Mouse (Mus musculus) hindbrain, postnatal 0 days (tissue): Measurements from ENCODE around the gene Gpr26. TPM values are rescaled to one million over a fixed set of nuclear protein-coding genes. Genes with fewer than 3 reads are reported as not detected.

Source experiments
- ATAC-seq: fragments of 200-750 bp; cut with Nextera tagmentation; 2 replicates; pipeline ENCODE4 v1.8.0; 2017; ENCODE audit warnings: mild to moderate bottlenecking, moderate TSS enrichment, moderate library complexity
- DNase-seq: peaks from one replicate; pipeline ENCODE4 v3.0.0-alpha.2; 2015; ENCODE audit warnings: low spot score
- H3K27ac ChIP-seq: fragments of 300-500 bp; sonication (generic); 2 replicates; pipeline ENCODE4 v1.5.1; 2014; ENCODE audit warnings: mild to moderate bottlenecking
- H3K27me3 ChIP-seq: fragments of 300-500 bp; sonication (generic); 2 replicates; pipeline ENCODE4 v1.6.1; 2014; ENCODE audit warnings: low read length, mixed read lengths; ENCODE audit not compliant: insufficient read depth
- H3K36me3 ChIP-seq: fragments of 300-500 bp; sonication (generic); 2 replicates; pipeline ENCODE4 v1.6.1; 2014; ENCODE audit warnings: low read length, mixed read lengths; ENCODE audit not compliant: insufficient read depth
- H3K4me1 ChIP-seq: fragments of 300-500 bp; sonication (generic); 2 replicates; pipeline ENCODE4 v1.6.1; 2014; ENCODE audit warnings: antibody characterized with exemption, low read length, mixed read lengths; ENCODE audit not compliant: insufficient read depth
- H3K4me2 ChIP-seq: fragments of 300-500 bp; sonication (generic); 2 replicates; pipeline ENCODE4 v1.6.1; 2014; ENCODE audit warnings: low read depth, mild to moderate bottlenecking, low read length, moderate library complexity, mixed read lengths
- H3K4me3 ChIP-seq: fragments of 300-500 bp; sonication (generic); 2 replicates; pipeline ENCODE4 v1.5.1; 2014; ENCODE audit warnings: low read length
- H3K9ac ChIP-seq: fragments of 300-500 bp; sonication (generic); replicated peaks from 2 replicates; pipeline ENCODE4 v1.6.1; 2014; ENCODE audit warnings: mild to moderate bottlenecking, low read length, moderate library complexity, mixed read lengths
- H3K9me3 ChIP-seq: fragments of 300-500 bp; sonication (generic); 2 replicates; pipeline ENCODE4 v1.6.1; 2016; ENCODE audit warnings: low read length, mixed read lengths
- CTCF ChIP-seq: IDR thresholded peaks from 2 replicates; pipeline ENCODE4 v1.5.1; 2016; ENCODE audit warnings: antibody characterized with exemption, control low read depth, low read depth
- WGBS: fragments of 180-500 bp; shearing (Covaris S2); extraction: QIAGEN DNeasy Blood & Tissue Kit; methylation state at CpG from one replicate; pipeline ENCODE4 v1.1.7; 2014; 5-methylcytosine and 5-hydroxymethylcytosine counted together
- polyA plus RNA-seq: library from polyadenylated mRNA; unstranded; fragments of >200 nt; fragmentation: Nextera tagmentation; extraction: Ambion mirVana; gene quantifications from 2 replicates; pipeline ENCODE4 v1.2.1, GENCODE M21; 2015
- total RNA-seq: library from RNA; depleted of rRNA; stranded (reverse); fragments of >200 nt; gene quantifications from 2 replicates; pipeline ENCODE4 v1.2.3, GENCODE M21; 2014; rRNA removed

The Gpr26 gene
- total RNA-seq (19.5 and 22.8 TPM in 2 replicates), polyA plus RNA-seq (1.8 and 2.0 TPM in 2 replicates)

DNA sequence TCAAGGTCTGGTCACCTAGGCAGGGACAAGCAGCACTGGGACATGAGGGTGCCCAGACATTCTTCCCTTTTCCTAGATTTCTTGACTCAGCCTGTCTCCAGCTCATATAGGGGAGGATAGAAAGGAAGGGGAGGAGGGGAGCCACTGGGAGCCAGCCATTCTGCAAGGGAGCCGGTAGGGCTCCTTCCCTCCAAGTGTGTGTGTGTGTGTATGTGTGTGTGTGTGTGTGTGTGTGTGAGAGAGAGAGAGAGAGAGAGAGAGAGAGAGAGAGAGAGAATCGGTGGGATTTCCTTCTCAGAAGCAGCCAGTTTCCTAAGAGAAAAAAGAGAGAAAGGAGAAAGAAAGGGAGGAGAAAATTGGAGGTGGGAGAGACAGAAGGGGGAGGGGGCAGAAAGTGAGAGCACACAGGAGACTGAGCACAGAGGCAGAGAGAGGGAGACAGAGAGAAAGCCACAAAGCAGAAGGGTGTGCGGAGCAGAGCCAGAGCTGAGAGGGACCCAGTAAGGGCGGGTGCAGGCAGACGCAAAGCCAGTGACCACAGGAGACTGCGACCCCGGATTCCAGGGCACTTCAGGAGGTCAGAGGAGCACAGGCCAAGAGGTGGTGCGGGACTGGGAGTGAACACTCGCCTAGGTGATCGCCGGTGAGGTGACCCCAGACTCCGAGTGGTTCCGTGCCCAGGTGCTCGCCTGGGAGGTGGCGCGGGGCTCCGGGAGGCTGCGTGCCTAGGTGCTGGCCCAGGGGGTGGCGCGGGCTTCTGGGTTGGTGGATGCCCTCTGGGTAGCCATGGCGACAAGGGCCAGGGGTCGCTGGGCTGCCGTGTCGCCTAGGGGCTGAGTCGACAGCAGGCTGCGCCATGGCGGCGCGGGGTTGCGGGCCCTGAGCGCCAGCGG lies at the start of gene Gpr26:
Gpr26 (plus strand) TSS at position 438 of the 893 bp plus-strand sequence.
- peak; percentile 79 for ATAC-seq
- 5% methylated on average over 30 of the region's 32 CpGs for WGBS
- Histone ChIP-seq H3K4me3 (peak within 1 kb of the TSS; percentile 54), H3K27me3 (0 out of 2 replicates have a peak, but pooled peaks cover 4% of the 10 kb centered on the region), H3K36me3 (no peaks in the 10 kb centered on the region), H3K9ac (peak within 1 kb of the TSS; percentile 77), H3K9me3 (no peaks in the 10 kb centered on the region), H3K4me2 (peak within 1 kb of the TSS; percentile 70), H3K4me1 (peaks cover 9% of the 10 kb centered on the region; the same call in 1 of the 2 replicates), H3K27ac (peak within 1 kb of the TSS; percentile 84)
- peak; percentile 40 for TF ChIP-seq CTCF
- peak; percentile 63 for DNase-seq

DNA sequence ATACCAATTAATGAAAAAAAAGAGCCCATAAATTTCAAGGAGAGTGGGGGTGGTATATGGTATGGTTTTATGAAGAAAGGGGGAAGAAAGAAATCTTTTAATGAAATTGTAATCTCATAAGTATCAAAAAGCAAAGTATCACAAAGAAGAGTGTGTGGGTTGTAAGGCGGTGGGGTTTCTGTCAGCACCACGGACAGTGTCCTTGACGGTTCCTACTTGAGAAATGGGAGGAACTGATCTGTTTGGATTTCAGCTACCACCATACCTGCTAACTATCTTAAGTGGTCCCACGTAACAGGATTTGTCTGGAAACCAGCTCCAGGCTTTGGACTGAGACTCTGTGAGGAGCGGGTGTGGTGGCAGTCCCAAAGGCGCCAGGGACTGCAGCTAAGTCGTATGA lies 48.9 kb upstream of the Gpr26 start:
- no peaks in the 10 kb centered on the region for H3K36me3 ChIP-seq
- ATAC-seq, result no peak
- no peak overlapping the region for H3K4me3 ChIP-seq
- H3K27ac ChIP-seq, result no peak overlapping the region
- no peak for DNase-seq
- no peaks in the 10 kb centered on the region for H3K27me3 ChIP-seq
- TF ChIP-seq CTCF, result no peak
- 68% methylated on average over 7 of the region's 7 CpGs for WGBS
- no peaks in the 10 kb centered on the region for H3K4me1 ChIP-seq
- no peak overlapping the region for H3K9ac ChIP-seq
- no peak overlapping the region for H3K4me2 ChIP-seq
- no peaks in the 10 kb centered on the region for H3K9me3 ChIP-seq

DNA sequence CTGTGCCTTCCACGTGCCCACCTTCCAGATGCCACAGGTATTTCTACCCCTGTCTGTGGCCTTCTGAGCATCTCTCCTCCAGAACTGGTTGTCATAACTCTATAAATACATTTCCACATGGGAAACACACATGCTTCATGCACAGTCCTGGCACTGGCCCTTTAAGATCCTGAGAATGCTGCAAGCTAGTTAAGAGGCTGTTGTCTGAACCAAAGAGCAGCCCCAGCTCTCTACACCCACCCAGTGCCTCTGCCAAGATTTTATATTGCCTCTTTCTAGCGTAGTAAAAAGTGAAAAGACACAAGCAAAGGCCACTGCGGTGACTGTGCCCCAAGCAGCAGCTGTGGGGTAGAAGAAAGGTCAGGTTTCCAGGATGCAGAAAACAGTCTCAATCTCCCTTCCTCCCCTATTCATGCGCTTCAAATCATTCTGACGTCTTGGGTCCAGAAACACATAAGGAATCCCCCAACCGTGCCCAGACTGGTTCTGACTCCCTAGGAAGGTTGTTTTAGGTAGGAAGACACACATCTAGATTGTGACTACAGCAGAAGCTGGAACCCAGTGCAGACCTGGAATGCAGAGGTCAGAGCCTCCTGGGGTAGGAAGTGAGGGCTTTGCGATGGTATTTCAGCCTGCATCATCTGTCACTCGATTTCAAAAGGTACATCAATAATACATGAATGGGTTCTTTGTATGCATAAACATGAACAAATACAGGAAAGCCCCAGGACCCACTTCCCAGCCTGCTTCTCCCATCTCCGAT lies 38.8 kb upstream of the Gpr26 start:
- no peak overlapping the region for H3K4me3 ChIP-seq
- H3K4me1 ChIP-seq, result no peaks in the 10 kb centered on the region
- DNase-seq, result peak; percentile 21
- no peak overlapping the region for H3K27ac ChIP-seq
- no peaks in the 10 kb centered on the region for H3K27me3 ChIP-seq
- no peaks in the 10 kb centered on the region for H3K9me3 ChIP-seq
- no peak for ATAC-seq
- H3K9ac ChIP-seq, result no peak overlapping the region
- TF ChIP-seq CTCF, result no peak
- no peaks in the 10 kb centered on the region for H3K36me3 ChIP-seq
- H3K4me2 ChIP-seq, result no peak overlapping the region
- WGBS, result 22% methylated on average over 9 of the region's 9 CpGs

DNA sequence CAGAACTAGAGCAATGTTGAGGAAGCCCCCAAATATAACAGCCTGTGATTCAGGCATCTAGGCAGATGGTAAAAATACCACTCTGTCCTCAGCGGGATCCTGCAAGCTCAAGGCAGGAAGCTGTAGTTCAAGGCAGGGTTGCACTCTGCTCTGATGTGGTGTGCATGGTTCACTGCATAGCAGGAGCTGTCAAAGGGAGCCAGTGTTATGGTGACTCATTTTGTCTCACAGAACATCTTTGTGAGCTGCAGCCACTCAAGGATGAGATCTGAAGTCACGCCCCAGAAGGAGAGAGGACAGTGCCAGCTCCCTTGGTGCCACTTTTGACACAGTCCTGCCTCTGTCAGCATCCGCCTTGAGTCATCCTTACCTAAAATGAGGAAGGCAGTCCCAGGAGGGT lies 28.6 kb upstream of the Gpr26 start:
- TF ChIP-seq CTCF, result no peak
- Histone ChIP-seq H3K36me3 (no peaks in the 10 kb centered on the region), H3K27ac (no peak overlapping the region), H3K27me3 (no peaks in the 10 kb centered on the region), H3K4me2 (no peak overlapping the region), H3K4me3 (no peak overlapping the region), H3K9me3 (peaks cover 5% of the 10 kb centered on the region), H3K9ac (no peak overlapping the region), H3K4me1 (no peaks in the 10 kb centered on the region)
- DNase-seq, result no peak
- no peak for ATAC-seq
- WGBS, result 78% methylated on average over 3 of the region's 3 CpGs

DNA sequence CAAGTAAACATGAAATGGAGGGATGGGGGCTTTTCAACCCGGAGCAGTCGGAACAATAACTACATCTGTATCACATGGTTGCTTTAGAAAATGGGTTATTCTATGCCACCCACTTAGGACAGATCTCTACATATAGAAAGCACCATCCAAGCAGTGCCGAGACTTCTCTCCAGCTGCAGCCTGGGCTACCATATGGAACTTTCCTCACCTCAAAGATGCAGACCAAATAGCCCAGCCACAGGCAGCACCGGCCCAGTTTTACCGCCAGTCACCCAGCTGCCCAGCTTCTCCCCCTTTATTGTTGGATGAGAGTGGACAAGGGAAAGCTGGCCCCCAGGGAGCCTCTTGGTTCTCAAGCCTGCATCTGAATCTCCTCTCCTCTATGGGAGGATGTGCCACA lies 15.1 kb upstream of the Gpr26 start:
- ATAC-seq (no peak), DNase-seq (no peak)
- Histone ChIP-seq H3K9ac (no peak overlapping the region), H3K27ac (no peak overlapping the region), H3K36me3 (no peaks in the 10 kb centered on the region), H3K4me2 (no peak overlapping the region), H3K4me1 (no peaks in the 10 kb centered on the region), H3K27me3 (no peaks in the 10 kb centered on the region), H3K9me3 (no peaks in the 10 kb centered on the region), H3K4me3 (no peak overlapping the region)
- TF ChIP-seq CTCF, result no peak
- 79% methylated on average over 5 of the region's 5 CpGs for WGBS

DNA sequence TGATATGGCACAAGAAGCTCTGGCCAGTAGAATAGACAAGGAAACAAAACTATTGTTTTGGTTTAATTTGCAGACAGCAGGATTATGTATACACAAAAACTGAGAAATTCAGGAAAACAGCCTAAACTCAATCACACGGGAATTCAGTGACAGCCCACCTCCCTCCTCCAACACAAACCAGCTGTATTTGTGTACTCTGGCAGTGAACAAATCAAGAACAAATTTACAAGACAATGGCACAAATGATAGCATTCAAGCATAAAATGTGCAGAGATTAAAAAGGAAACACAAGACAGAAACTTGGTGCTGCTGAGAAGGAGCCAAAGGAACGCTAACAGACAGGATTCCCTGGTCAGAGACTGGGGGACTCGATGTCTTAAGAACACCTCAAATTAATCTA lies 12.9 kb upstream of the Gpr26 start:
- no peak overlapping the region for H3K27ac ChIP-seq
- DNase-seq (no peak), ATAC-seq (no peak)
- no peak for TF ChIP-seq CTCF
- 27% methylated on average over 3 of the region's 3 CpGs for WGBS
- no peak overlapping the region for H3K4me3 ChIP-seq
- H3K9me3 ChIP-seq, result no peaks in the 10 kb centered on the region
- no peaks in the 10 kb centered on the region for H3K27me3 ChIP-seq
- H3K4me1 ChIP-seq, result no peaks in the 10 kb centered on the region
- no peaks in the 10 kb centered on the region for H3K36me3 ChIP-seq
- no peak overlapping the region for H3K9ac ChIP-seq
- no peak overlapping the region for H3K4me2 ChIP-seq

DNA sequence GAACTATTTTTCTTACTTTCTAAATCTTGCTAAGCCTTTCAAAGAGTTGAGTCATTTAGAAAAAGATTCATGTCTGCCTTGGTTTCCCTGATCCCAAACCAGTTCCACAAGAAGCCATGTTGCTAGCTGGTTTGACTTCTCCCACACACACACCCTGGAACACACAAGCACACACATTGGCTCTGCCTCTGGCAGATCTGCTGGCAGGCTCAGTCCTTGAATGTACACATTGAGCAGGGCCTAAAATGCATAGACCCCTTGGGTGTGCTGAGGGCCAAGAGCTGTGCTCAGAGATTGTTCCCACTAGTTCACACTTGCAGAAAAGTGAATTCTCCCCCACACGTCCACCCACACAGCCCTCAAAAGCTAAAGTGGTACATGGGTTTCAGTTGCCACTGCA lies 7.6 kb upstream of the Gpr26 start:
- 74% methylated on average over 1 of the region's 1 CpGs for WGBS

More for the DNA sequence above, 7.6 kb upstream of the Gpr26 start:
- no peak overlapping the region for H3K9ac ChIP-seq
- H3K36me3 ChIP-seq, result no peaks in the 10 kb centered on the region
- DNase-seq, result no peak
- no peak overlapping the region for H3K4me2 ChIP-seq
- TF ChIP-seq CTCF, result no peak
- H3K4me3 ChIP-seq, result no peak overlapping the region
- H3K4me1 ChIP-seq, result no peaks in the 10 kb centered on the region
- H3K27ac ChIP-seq, result no peak overlapping the region
- H3K27me3 ChIP-seq, result no peaks in the 10 kb centered on the region
- no peak for ATAC-seq
- H3K9me3 ChIP-seq, result no peaks in the 10 kb centered on the region
